Mouse (Mus musculus) right cerebral cortex, postnatal 4 days (tissue): ENCODE measurements at regions not wholly inside any gene's neighbourhood (a gene's known extent, or its start where the extent isn't known, plus 50 kb on each side); places are given as distances from the start of the nearest gene placed in this dataset.
A peak's percentile ranks its signal among the peaks of the same experiment; 100 is the strongest.

ENCODE experiments used
- DNase-seq: peaks from one replicate; pipeline ENCODE4 v3.0.0-alpha.2; 2022

DNA sequence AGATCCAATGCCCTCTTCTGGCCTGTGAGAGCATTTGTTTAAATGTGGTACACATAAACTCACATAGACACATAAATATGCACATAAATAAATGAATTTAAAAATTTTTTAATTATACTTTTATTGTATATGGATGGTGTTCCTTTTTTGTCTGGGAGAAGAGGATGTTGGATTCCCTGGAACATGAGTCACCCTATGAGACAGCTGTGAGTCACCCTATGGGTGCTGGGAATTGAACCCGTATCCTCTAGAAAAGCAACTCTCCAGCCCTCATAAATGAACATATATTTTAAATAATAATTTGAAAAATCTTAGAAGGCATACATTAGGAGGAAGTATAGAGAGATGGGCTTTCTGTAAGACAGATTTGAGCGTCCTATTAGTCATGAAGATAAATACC, 76.1 kb upstream of the Dynlt3 start:
- DNase-seq = no peak

DNA sequence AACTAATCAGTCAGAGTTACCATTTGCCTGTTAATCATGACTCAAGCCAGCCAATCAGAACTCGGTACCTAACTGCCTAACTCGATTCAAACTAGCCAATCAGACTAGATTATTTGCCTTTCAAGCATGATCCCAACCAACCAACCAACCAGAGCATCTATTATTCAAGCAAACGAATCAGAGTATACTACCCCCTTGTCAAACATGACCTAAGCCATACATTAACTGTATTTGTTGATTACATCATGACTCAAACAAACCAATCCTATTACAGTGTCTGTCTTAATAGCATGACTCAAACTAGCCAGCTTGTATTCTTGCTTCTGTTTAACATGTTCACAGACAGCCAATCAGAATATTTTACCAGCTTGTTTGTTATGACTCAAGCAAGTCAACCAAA, 79.7 kb upstream of the Dynlt3 start:
- no peak for DNase-seq

DNA sequence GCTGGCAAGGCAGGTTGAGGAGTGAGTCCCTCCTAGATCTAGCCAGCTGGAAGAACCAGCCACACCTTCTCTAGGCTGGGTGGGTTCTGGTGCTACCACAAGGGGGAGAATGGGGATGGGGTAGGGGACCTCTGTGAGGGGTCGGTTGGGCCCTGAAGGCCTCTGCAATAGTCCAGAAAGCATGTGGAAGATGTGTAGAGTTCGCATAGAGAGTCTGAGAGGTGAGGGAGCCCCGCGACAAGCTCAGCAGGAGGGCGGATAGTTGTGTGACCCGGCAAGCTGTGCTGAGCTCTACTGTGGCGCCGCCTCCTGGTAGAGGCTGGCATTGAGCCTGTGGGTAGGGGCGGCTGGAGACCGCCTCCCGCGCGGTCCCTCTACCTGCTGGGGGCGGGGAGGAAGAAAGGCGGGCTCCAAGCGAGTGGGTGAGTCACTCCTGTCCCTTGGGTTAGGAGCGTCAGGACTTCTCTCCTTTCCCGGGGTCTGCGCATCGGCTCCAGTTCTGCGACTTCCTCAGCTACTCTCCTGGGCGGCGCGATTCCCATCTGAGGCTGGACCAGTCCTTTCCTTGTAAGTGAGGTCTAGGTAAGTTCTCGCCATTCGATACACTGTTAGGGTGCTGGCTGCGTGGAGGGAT, 84.6 kb upstream of the Dynlt3 start:
- peak; percentile 56 for DNase-seq

DNA sequence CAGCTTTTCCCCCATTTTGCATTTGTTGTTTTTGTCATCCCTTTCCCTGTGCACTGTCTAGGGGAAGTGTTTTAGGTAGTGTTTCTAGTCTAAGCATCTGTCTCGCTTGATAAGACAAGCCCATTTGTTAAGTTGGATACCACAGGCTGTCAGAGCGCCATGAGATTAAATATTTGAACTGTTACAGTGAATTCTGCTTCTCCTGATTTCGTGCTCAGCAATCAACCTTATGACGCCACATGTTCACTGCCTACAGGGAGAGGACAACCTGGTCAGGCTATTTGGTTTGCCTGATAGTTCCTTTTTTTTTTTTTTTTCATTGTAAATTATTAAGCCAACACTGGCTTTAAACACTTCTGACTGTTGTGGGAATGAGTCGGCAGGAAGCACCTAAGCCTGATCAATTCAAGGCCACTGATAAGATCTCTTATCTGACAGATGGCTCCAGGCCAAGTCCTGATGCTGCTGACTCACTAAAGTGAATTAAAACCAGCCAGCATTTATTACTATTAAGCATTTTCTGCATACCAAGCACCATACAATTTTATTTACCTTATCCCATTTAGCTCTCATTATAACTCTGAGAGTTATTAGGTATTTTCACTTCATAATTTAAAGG, 90.3 kb upstream of the Dynlt3 start:
- DNase-seq = no peak

DNA sequence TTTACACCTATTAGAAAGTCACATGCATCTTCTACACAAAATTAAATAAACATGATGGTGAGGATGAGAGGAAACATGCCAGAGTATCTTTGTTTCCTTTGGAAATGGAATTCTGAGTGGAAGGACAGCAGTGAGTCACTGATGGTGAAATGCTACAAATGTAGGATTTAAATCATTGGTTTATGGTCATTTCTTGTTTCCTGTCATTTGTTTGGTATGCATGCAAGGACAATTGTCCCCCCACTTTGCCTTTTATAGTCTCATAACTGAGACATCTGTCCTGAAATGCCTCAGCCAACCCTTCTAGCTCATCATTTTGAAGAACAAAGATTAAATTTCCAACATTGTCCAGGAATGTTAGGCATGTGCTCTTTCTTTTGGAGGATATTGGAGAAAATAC, 77.2 kb upstream of the Hypm start:
- DNase-seq = no peak

DNA sequence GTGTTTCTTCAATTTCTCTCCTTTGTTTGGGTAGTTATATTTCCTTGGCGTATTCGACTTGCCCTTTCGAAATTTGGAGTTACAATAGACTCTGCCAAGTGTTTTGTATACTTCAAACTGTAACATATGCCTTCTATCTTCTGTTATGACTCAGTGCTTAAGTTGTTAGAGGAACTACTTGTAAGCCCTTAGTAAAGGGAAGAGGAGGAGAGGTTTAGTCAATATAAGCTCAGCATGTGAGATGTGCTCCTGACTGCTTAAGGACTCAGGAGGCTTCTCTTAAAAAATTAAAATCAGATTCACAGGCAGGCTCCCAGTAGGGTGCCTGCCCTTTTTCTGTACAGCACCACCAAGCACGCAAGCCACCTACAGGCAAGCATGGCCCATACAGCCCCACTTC, 69.2 kb upstream of the Hypm start:
- DNase-seq = no peak

DNA sequence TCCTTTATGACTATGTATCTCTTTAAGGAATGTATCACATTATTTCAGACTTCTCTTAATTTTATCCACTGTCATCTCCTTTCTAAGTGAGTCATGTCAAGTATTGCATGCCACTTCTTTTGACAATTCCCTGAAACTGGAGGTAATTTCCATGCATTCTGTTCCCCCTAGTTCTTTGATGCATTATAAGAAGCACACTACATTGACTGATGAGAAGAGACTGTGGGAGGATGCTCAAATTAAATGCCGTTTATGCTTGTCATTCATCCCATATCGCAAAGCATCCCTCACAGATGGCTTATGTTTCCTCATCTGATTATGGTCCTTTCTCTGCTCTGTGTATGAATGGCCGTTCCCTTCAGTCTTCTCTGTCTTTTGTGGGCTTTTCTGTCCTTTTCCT, 57.2 kb upstream of the Hypm start:
- DNase-seq = no peak
